Mouse (Mus musculus): ENCODE results near the gene Pycard. TPM values are rescaled to one million over a fixed set of nuclear protein-coding genes. Genes with fewer than 3 reads are reported as not detected.

The Pycard gene
- polyA plus RNA-seq, 1 experiment from 2014 or later, result 7.5 TPM

Other genes starting within 250 kb of the Pycard start
- gene Fbxl19, start 249.3 kb downstream of the Pycard start, polyA plus RNA-seq (2014; fragmentation: Nextera tagmentation; extraction: Ambion mirVana), result 7.4 and 15.2 TPM in 2 replicates
- 2.9 and 3.4 TPM in 2 replicates for gene Orai3, start 224.1 kb downstream of the Pycard start, polyA plus RNA-seq (2014; fragmentation: Nextera tagmentation; extraction: Ambion mirVana)
- 24.0 and 27.3 TPM in 2 replicates for gene Setd1a, start 217.2 kb downstream of the Pycard start, polyA plus RNA-seq (2014; fragmentation: Nextera tagmentation; extraction: Ambion mirVana)
- gene Gm49388, start 208.3 kb downstream of the Pycard start, polyA plus RNA-seq (2014; fragmentation: Nextera tagmentation; extraction: Ambion mirVana), result not detected in 2 replicates
- 6.0 and 7.1 TPM in 2 replicates for gene Hsd3b7, start 193.3 kb downstream of the Pycard start, polyA plus RNA-seq (2014; fragmentation: Nextera tagmentation; extraction: Ambion mirVana)
- 8.7 and 11.8 TPM in 2 replicates for gene Stx4a, start 169.6 kb downstream of the Pycard start, polyA plus RNA-seq (2014; fragmentation: Nextera tagmentation; extraction: Ambion mirVana)
- gene Stx1b, start 169.3 kb downstream of the Pycard start, polyA plus RNA-seq (2014; fragmentation: Nextera tagmentation; extraction: Ambion mirVana), result 30.8 and 46.9 TPM in 2 replicates
- gene Zfp646, start 117.6 kb downstream of the Pycard start, polyA plus RNA-seq (2014; fragmentation: Nextera tagmentation; extraction: Ambion mirVana), result 13.2 and 15.5 TPM in 2 replicates
- 32.0 and 42.3 TPM in 2 replicates for gene Zfp668, start 117.0 kb downstream of the Pycard start, polyA plus RNA-seq (2014; fragmentation: Nextera tagmentation; extraction: Ambion mirVana)
- 0.80 and 1.1 TPM in 2 replicates for gene Prss53, start 102.9 kb downstream of the Pycard start, polyA plus RNA-seq (2014; fragmentation: Nextera tagmentation; extraction: Ambion mirVana)
- not detected in 2 replicates for gene Gm21974, start 98.4 kb downstream of the Pycard start, polyA plus RNA-seq (2014; fragmentation: Nextera tagmentation; extraction: Ambion mirVana)
- gene Vkorc1, start 98.2 kb downstream of the Pycard start, polyA plus RNA-seq (2014; fragmentation: Nextera tagmentation; extraction: Ambion mirVana), result 53.2 and 64.0 TPM in 2 replicates
- gene Bckdk, start 89.8 kb downstream of the Pycard start, polyA plus RNA-seq (2014; fragmentation: Nextera tagmentation; extraction: Ambion mirVana), result 66.1 and 77.3 TPM in 2 replicates
- 44.1 and 51.2 TPM in 2 replicates for gene Kat8, start 81.4 kb downstream of the Pycard start, polyA plus RNA-seq (2014; fragmentation: Nextera tagmentation; extraction: Ambion mirVana)
- gene Prss8, start 63.8 kb downstream of the Pycard start, polyA plus RNA-seq (2014; fragmentation: Nextera tagmentation; extraction: Ambion mirVana), result 0.28 TPM in 1 of 2 replicates, not detected in the other
- gene Prss36, start 47.1 kb downstream of the Pycard start, polyA plus RNA-seq (2014; fragmentation: Nextera tagmentation; extraction: Ambion mirVana), result 10.4 and 12.0 TPM in 2 replicates
- gene Fus, start 26.4 kb downstream of the Pycard start, polyA plus RNA-seq (2014; fragmentation: Nextera tagmentation; extraction: Ambion mirVana), result 47.9 and 66.9 TPM in 2 replicates
- not detected in 2 replicates for gene Trim72, start 10.1 kb upstream of the Pycard start, polyA plus RNA-seq (2014; fragmentation: Nextera tagmentation; extraction: Ambion mirVana)
- gene Itgam, start 68.8 kb upstream of the Pycard start, polyA plus RNA-seq (2014; fragmentation: Nextera tagmentation; extraction: Ambion mirVana), result 0.19 and 0.68 TPM in 2 replicates
- gene Gm49368, start 68.8 kb upstream of the Pycard start, polyA plus RNA-seq (2014; fragmentation: Nextera tagmentation; extraction: Ambion mirVana), result not detected in 2 replicates
- 0.32 TPM in 1 of 2 replicates, not detected in the other for gene Itgax, start 135.7 kb upstream of the Pycard start, polyA plus RNA-seq (2014; fragmentation: Nextera tagmentation; extraction: Ambion mirVana)
- not detected in 2 replicates for gene Itgad, start 160.5 kb upstream of the Pycard start, polyA plus RNA-seq (2014; fragmentation: Nextera tagmentation; extraction: Ambion mirVana)
- gene Cox6a2, start 212.5 kb upstream of the Pycard start, polyA plus RNA-seq (2014; fragmentation: Nextera tagmentation; extraction: Ambion mirVana), result not detected in 2 replicates
- 8.3 and 10.2 TPM in 2 replicates for gene Armc5, start 243.5 kb upstream of the Pycard start, polyA plus RNA-seq (2014; fragmentation: Nextera tagmentation; extraction: Ambion mirVana)
- gene 9130023H24Rik, start 244.2 kb upstream of the Pycard start, polyA plus RNA-seq (2014; fragmentation: Nextera tagmentation; extraction: Ambion mirVana), result 9.1 and 11.5 TPM in 2 replicates